Mouse (Mus musculus) stomach, postnatal 0 days (tissue): ENCODE measurements around the gene Cdca4.

Experiments
- CTCF ChIP-seq: IDR thresholded peaks from 2 replicates; pipeline ENCODE4 v1.5.1; 2016; ENCODE audit warnings: antibody characterized with exemption, low read depth, mild to moderate bottlenecking, moderate library complexity
- EP300 ChIP-seq: optimal IDR thresholded peaks from 2 replicates; pipeline ENCODE3; 2016; ENCODE audit warnings: antibody characterized with exemption

DNA sequence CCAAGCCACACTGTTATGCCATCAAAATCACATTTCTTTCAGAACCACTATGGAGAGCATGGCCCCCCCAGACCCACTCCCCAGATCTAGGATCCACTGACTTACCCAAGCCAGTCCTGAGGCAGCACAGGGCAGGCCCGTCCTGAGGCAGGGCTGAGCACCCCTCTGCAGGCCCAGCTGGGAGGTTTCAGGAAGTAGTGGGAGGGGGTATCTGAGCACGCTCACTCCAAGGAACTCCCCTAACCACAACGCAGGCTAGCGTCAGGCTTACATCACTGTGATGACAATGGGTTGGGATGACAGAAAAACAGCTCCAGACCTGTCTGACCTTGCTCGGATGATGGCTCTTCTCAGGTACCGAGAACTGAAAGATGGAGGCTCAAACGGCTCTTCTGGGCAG, 31.5 kb upstream of the Cdca4 start:
- TF ChIP-seq CTCF, result no peak
- no peak for TF ChIP-seq EP300
